Mouse (Mus musculus) E14TG2a.4 (cell line): ENCODE results near the gene Sgpp2.

ENCODE experiments used
- CTCF ChIP-seq: conservative IDR thresholded peaks from 2 replicates; pipeline ENCODE4 v1.5.1; 2014; ENCODE audit warnings: low read length
- NANOG ChIP-seq: IDR thresholded peaks from 2 replicates; pipeline ENCODE4 v1.6.1; 2014; ENCODE audit warnings: borderline replicate concordance, low read length, mixed read lengths
- POU5F1 ChIP-seq: IDR thresholded peaks from 2 replicates; pipeline ENCODE4 v1.6.1; 2014; ENCODE audit warnings: low read length, borderline replicate concordance

DNA sequence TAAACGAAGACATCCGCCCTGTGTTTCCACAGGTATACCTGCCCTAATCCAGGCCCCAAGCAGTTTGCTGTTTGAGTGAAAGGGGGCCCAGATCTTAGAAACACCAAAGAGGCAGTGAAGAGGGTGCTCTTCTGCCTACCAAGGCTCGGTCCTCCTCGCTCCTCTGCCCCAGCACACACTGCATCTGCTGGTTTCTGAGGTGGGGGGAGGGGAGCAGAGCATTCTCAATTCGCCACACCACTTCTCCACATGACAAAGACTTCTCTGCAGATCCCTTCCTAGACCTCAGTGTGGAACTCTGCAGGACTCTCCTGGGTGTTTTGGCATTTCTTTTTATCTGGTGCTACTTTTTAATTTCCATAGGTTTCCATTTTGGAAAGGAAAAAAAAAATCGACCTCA is 85.6 kb downstream of the Sgpp2 start:
- TF ChIP-seq CTCF: no peak
- no peak for TF ChIP-seq NANOG
- no peak for TF ChIP-seq POU5F1
